Mouse (Mus musculus) limb, embryonic 15.5 days (tissue): ENCODE results near the gene Prrx2. TPM values are rescaled to one million over a fixed set of nuclear protein-coding genes. Genes with fewer than 3 reads are reported as not detected.
"Not testable (repeated sequence)": the region's sequence is repeated elsewhere in the genome, so short reads cannot be mapped to it uniquely, and the experiment has no call there.

Experiments used
- ATAC-seq: fragments of 200-750 bp; cut with Nextera tagmentation; 2 replicates; pipeline ENCODE4 v1.8.0; 2017; ENCODE audit warnings: low read depth, moderate TSS enrichment; ENCODE audit not compliant: insufficient number of reproducible peaks, low FRiP score, low TSS enrichment
- H3K27ac ChIP-seq: fragments of 300-500 bp; sonication (generic); 2 replicates; pipeline ENCODE4 v1.5.1; 2015; ENCODE audit warnings: moderate library complexity, mild to moderate bottlenecking, inconsistent platforms
- H3K27me3 ChIP-seq: fragments of 300-500 bp; sonication (generic); 2 replicates; pipeline ENCODE4 v1.6.1; 2015; ENCODE audit warnings: inconsistent platforms
- H3K36me3 ChIP-seq: fragments of 300-500 bp; sonication (generic); 2 replicates; pipeline ENCODE4 v1.6.1; 2015; ENCODE audit warnings: inconsistent platforms
- H3K4me1 ChIP-seq: fragments of 300-500 bp; sonication (generic); 2 replicates; pipeline ENCODE4 v1.6.1; 2015; ENCODE audit warnings: inconsistent platforms
- H3K4me2 ChIP-seq: fragments of 300-500 bp; sonication (generic); 2 replicates; pipeline ENCODE4 v1.6.1; 2015; ENCODE audit warnings: mild to moderate bottlenecking, inconsistent platforms
- H3K4me3 ChIP-seq: fragments of 300-500 bp; sonication (generic); 2 replicates; pipeline ENCODE4 v1.5.1; 2015; ENCODE audit warnings: mild to moderate bottlenecking, inconsistent platforms
- H3K9ac ChIP-seq: fragments of 300-500 bp; sonication (generic); 2 replicates; pipeline ENCODE4 v1.6.1; 2015; ENCODE audit warnings: inconsistent platforms
- H3K9me3 ChIP-seq: fragments of 300-500 bp; sonication (generic); 2 replicates; pipeline ENCODE4 v1.6.1; 2016; ENCODE audit warnings: inconsistent platforms
- whole genome bisulfite sequencing: fragments of 180-500 bp; shearing (Covaris S2); methylation state at CpG from one replicate; pipeline ENCODE4 v1.1.7; 2015; 5-methylcytosine and 5-hydroxymethylcytosine counted together
- polyA plus RNA-seq: library from polyadenylated mRNA; unstranded; fragments of >200 nt; fragmentation: Nextera tagmentation; extraction: Ambion mirVana; gene quantifications from 2 replicates; pipeline ENCODE4 v1.2.1, GENCODE M21; 2015

Gene Prrx2
- polyA plus RNA-seq, 1 experiment from 2014 or later = 65.0 TPM

- H3K9ac ChIP-seq, H3K27ac ChIP-seq, H3K36me3 ChIP-seq, H3K4me2 ChIP-seq, ATAC-seq, H3K4me3 ChIP-seq, H3K9me3 ChIP-seq, H3K27me3 ChIP-seq: not testable (repeated sequence)
- WGBS = 84% methylated on average over 2 of the region's 2 CpGs
- peaks cover 33% of the 10 kb centered on the region for H3K4me1 ChIP-seq
Observed at GRCm38 (mm10) chr2:30930846-30931245, 96.1 kb downstream of the Prrx2 start.

Other genes with a start within 250 kb of the Prrx2 start
- gene Cstad, start 239.9 kb upstream of the Prrx2 start, polyA plus RNA-seq = 2.0 and 2.2 TPM in 2 replicates
- gene 1700001O22Rik, start 31.3 kb upstream of the Prrx2 start, polyA plus RNA-seq = 2.4 and 3.1 TPM in 2 replicates
- gene Ntmt1, start 27.1 kb upstream of the Prrx2 start, polyA plus RNA-seq = 86.3 and 89.5 TPM in 2 replicates
- 32.8 and 34.4 TPM in 2 replicates for gene Asb6, start 4.6 kb upstream of the Prrx2 start, polyA plus RNA-seq
- gene Ptges, start 94.9 kb downstream of the Prrx2 start, polyA plus RNA-seq = 27.6 and 35.3 TPM in 2 replicates
- 38.5 and 40.4 TPM in 2 replicates for gene Tor1b, start 118.0 kb downstream of the Prrx2 start, polyA plus RNA-seq
- 78.6 and 81.4 TPM in 2 replicates for gene Tor1a, start 133.0 kb downstream of the Prrx2 start, polyA plus RNA-seq
- gene BC005624, start 147.2 kb downstream of the Prrx2 start, polyA plus RNA-seq = 53.5 and 58.2 TPM in 2 replicates
- gene Usp20, start 147.3 kb downstream of the Prrx2 start, polyA plus RNA-seq = 24.0 and 31.2 TPM in 2 replicates